Mouse (Mus musculus) stomach, postnatal 0 days (tissue): Measurements from ENCODE around the gene Angptl3. TPM values are rescaled to one million over a fixed set of nuclear protein-coding genes. Genes with fewer than 3 reads are reported as not detected.

Experiments used
- ATAC-seq: fragments of 200-750 bp; cut with Nextera tagmentation; 2 replicates; pipeline ENCODE4 v1.8.0; 2017; ENCODE audit not compliant: low FRiP score, low TSS enrichment
- DNase-seq: peaks from one replicate; pipeline ENCODE4 v3.0.0-alpha.2; 2016; ENCODE audit warnings: low spot score
- H3K27ac ChIP-seq: fragments of 300-500 bp; sonication (generic); replicated peaks from 2 replicates; pipeline ENCODE4 v1.5.1; 2014; ENCODE audit warnings: mild to moderate bottlenecking, control low read depth
- H3K27me3 ChIP-seq: fragments of 300-500 bp; sonication (generic); 2 replicates; pipeline ENCODE4 v1.6.1; 2014; ENCODE audit warnings: low read length; ENCODE audit not compliant: control insufficient read depth, insufficient read depth
- H3K36me3 ChIP-seq: fragments of 300-500 bp; sonication (generic); 2 replicates; pipeline ENCODE4 v1.6.1; 2014; ENCODE audit warnings: low read length, mixed read lengths; ENCODE audit not compliant: control insufficient read depth, insufficient read depth
- H3K4me1 ChIP-seq: fragments of 300-500 bp; sonication (generic); replicated peaks from 2 replicates; pipeline ENCODE4 v1.6.1; 2014; ENCODE audit warnings: antibody characterized with exemption; ENCODE audit not compliant: control insufficient read depth, insufficient read depth
- H3K4me2 ChIP-seq: fragments of 300-500 bp; sonication (generic); replicated peaks from 2 replicates; pipeline ENCODE4 v1.6.1; 2014; ENCODE audit warnings: low read depth, mild to moderate bottlenecking, control low read depth, moderate library complexity
- H3K4me3 ChIP-seq: fragments of 300-500 bp; sonication (generic); 2 replicates; pipeline ENCODE4 v1.5.1; 2014; ENCODE audit warnings: low read depth, low read length, control low read depth
- H3K9ac ChIP-seq: fragments of 300-500 bp; sonication (generic); 2 replicates; pipeline ENCODE4 v1.6.1; 2014; ENCODE audit warnings: mild to moderate bottlenecking, low read length, control low read depth, mixed read lengths
- H3K9me3 ChIP-seq: fragments of 300-500 bp; sonication (generic); 2 replicates; pipeline ENCODE4 v1.6.1; 2016; ENCODE audit warnings: low read length; ENCODE audit not compliant: control insufficient read depth
- CTCF ChIP-seq: IDR thresholded peaks from 2 replicates; pipeline ENCODE4 v1.5.1; 2016; ENCODE audit warnings: antibody characterized with exemption, low read depth, mild to moderate bottlenecking, moderate library complexity
- EP300 ChIP-seq: optimal IDR thresholded peaks from 2 replicates; pipeline ENCODE3; 2016; ENCODE audit warnings: antibody characterized with exemption
- WGBS: fragments of 180-500 bp; shearing (Covaris S2); extraction: QIAGEN DNeasy Blood & Tissue Kit; methylation state at CpG from one replicate; pipeline ENCODE4 v1.1.7; 2014; 5-methylcytosine and 5-hydroxymethylcytosine counted together
- polyA plus RNA-seq: library from polyadenylated mRNA; unstranded; fragments of >200 nt; fragmentation: Nextera tagmentation; extraction: Ambion mirVana; gene quantifications from 2 replicates; pipeline ENCODE4 v1.2.1, GENCODE M21; 2015

The Angptl3 gene
- polyA plus RNA-seq, 1 experiment from 2014 or later, result 0.81 TPM

GRCm38 (mm10) chr4:99064524-99064923, 33.8 kb downstream of the Angptl3 start:
- H3K9ac ChIP-seq, result no peak overlapping the region
- ATAC-seq, result no peak
- 43% methylated on average over 5 of the region's 5 CpGs for WGBS
- TF ChIP-seq EP300 (no peak), CTCF (no peak)
- peaks cover 2% of the 10 kb centered on the region; the same call in 1 of the 2 replicates for H3K36me3 ChIP-seq
- no peak overlapping the region for H3K27ac ChIP-seq
- H3K27me3 ChIP-seq, result no peaks in the 10 kb centered on the region
- no peaks in the 10 kb centered on the region for H3K9me3 ChIP-seq
- DNase-seq, result peak; percentile 39
- no peak overlapping the region for H3K4me2 ChIP-seq
- H3K4me3 ChIP-seq, result no peak overlapping the region
- no peaks in the 10 kb centered on the region for H3K4me1 ChIP-seq

- H3K9ac ChIP-seq, result no peak overlapping the region
- no peak overlapping the region for H3K27ac ChIP-seq
- TF ChIP-seq CTCF, result no peak
- no peak for TF ChIP-seq EP300
- ATAC-seq (no peak), DNase-seq (no peak)
- H3K9me3 ChIP-seq, result no peaks in the 10 kb centered on the region
- 84% methylated on average over 6 of the region's 6 CpGs for WGBS
- H3K4me2 ChIP-seq, result no peak overlapping the region
- no peak overlapping the region for H3K4me3 ChIP-seq
- no peaks in the 10 kb centered on the region for H3K27me3 ChIP-seq
- H3K4me1 ChIP-seq, result no peaks in the 10 kb centered on the region
- peaks cover 6% of the 10 kb centered on the region for H3K36me3 ChIP-seq
Measured at GRCm38 (mm10) chr4:99068806-99069205, 38.1 kb downstream of the Angptl3 start.

- H3K4me2 ChIP-seq, result no peak overlapping the region
Measured at GRCm38 (mm10) chr4:99078005-99078404, 47.3 kb downstream of the Angptl3 start.

GRCm38 (mm10) chr4:99081169-99081568, 50.4 kb downstream of the Angptl3 start:
- H3K9me3 ChIP-seq, result no peaks in the 10 kb centered on the region
- DNase-seq (no peak), ATAC-seq (no peak)
- H3K4me3 ChIP-seq, result no peak overlapping the region
- H3K9ac ChIP-seq, result no peak overlapping the region
- H3K27me3 ChIP-seq, result no peaks in the 10 kb centered on the region
- no peak overlapping the region for H3K27ac ChIP-seq
- H3K4me1 ChIP-seq, result no peaks in the 10 kb centered on the region
- H3K36me3 ChIP-seq, result peaks cover 11% of the 10 kb centered on the region; the same call in 1 of the 2 replicates
- no peak for TF ChIP-seq CTCF
- H3K4me2 ChIP-seq, result no peak overlapping the region
- 83% methylated on average over 1 of the region's 1 CpGs for WGBS

More at GRCm38 (mm10) chr4:99078005-99078404, 47.3 kb downstream of the Angptl3 start:
- WGBS, result 80% methylated on average over 3 of the region's 3 CpGs
- H3K4me3 ChIP-seq, result no peak overlapping the region
- H3K27ac ChIP-seq, result no peak overlapping the region
- no peaks in the 10 kb centered on the region for H3K27me3 ChIP-seq
- H3K36me3 ChIP-seq, result peaks cover 15% of the 10 kb centered on the region; the same call in 1 of the 2 replicates
- H3K9me3 ChIP-seq, result no peaks in the 10 kb centered on the region
- no peak overlapping the region for H3K9ac ChIP-seq
- DNase-seq (no peak), ATAC-seq (no peak)
- TF ChIP-seq CTCF, result no peak
- TF ChIP-seq EP300, result no peak
- H3K4me1 ChIP-seq, result no peaks in the 10 kb centered on the region

- no peak overlapping the region for H3K4me2 ChIP-seq
- no peaks in the 10 kb centered on the region for H3K9me3 ChIP-seq
- 90% methylated on average over 3 of the region's 3 CpGs for WGBS
- DNase-seq, result no peak
- TF ChIP-seq EP300 (no peak), CTCF (no peak)
- no peak overlapping the region for H3K9ac ChIP-seq
- no peak for ATAC-seq
- no peak overlapping the region for H3K4me3 ChIP-seq
- peaks cover 8% of the 10 kb centered on the region; the same call in 1 of the 2 replicates for H3K36me3 ChIP-seq
- no peak overlapping the region for H3K27ac ChIP-seq
- no peaks in the 10 kb centered on the region for H3K4me1 ChIP-seq
- no peaks in the 10 kb centered on the region for H3K27me3 ChIP-seq
Measured at GRCm38 (mm10) chr4:99083862-99084261, 53.1 kb downstream of the Angptl3 start.

- H3K4me1 ChIP-seq, result no peaks in the 10 kb centered on the region
- 94% methylated on average over 17 of the region's 17 CpGs for WGBS
- no peak for ATAC-seq
Measured at GRCm38 (mm10) chr4:99087760-99088485, 57.2 kb downstream of the Angptl3 start.

More at GRCm38 (mm10) chr4:99087760-99088485, 57.2 kb downstream of the Angptl3 start:
- Histone ChIP-seq H3K4me3 (no peak overlapping the region), H3K9ac (no peak overlapping the region), H3K27me3 (no peaks in the 10 kb centered on the region), H3K27ac (no peak overlapping the region), H3K4me2 (no peak overlapping the region), H3K9me3 (no peaks in the 10 kb centered on the region), H3K36me3 (0 out of 2 replicates have a peak, but pooled peaks cover 4% of the 10 kb centered on the region)
- no peak for DNase-seq
- TF ChIP-seq CTCF (no peak), EP300 (no peak)
